Mouse (Mus musculus) neural tube, embryonic 11.5 days (tissue): ENCODE results near the gene Atxn3. TPM values are rescaled to one million over a fixed set of nuclear protein-coding genes. Genes with fewer than 3 reads are reported as not detected.

ENCODE experiments used
- ATAC-seq: fragments of 200-750 bp; cut with Nextera tagmentation; 2 replicates; pipeline ENCODE4 v1.8.0; 2017; ENCODE audit warnings: moderate number of reproducible peaks, mild to moderate bottlenecking, moderate TSS enrichment, moderate library complexity; ENCODE audit not compliant: insufficient read depth, low FRiP score, low TSS enrichment
- DNase-seq: peaks from one replicate; pipeline ENCODE4 v3.0.0-alpha.2; 2015; ENCODE audit warnings: low spot score
- H3K27ac ChIP-seq: fragments of 300-500 bp; sonication (generic); 2 replicates; pipeline ENCODE4 v1.5.1; 2014; ENCODE audit warnings: low read depth, mild to moderate bottlenecking, low read length
- H3K27me3 ChIP-seq: fragments of 300-500 bp; sonication (generic); 2 replicates; pipeline ENCODE4 v1.6.1; 2014; ENCODE audit warnings: mild to moderate bottlenecking, low read length, mixed read lengths; ENCODE audit not compliant: control insufficient read depth, insufficient read depth
- H3K36me3 ChIP-seq: fragments of 300-500 bp; sonication (generic); 2 replicates; pipeline ENCODE4 v1.6.1; 2014; ENCODE audit warnings: mild to moderate bottlenecking, low read length, moderate library complexity, mixed read lengths; ENCODE audit not compliant: control insufficient read depth, insufficient read depth
- H3K4me1 ChIP-seq: fragments of 300-500 bp; sonication (generic); 2 replicates; pipeline ENCODE4 v1.6.1; 2014; ENCODE audit warnings: low read length, mixed read lengths; ENCODE audit not compliant: control insufficient read depth, insufficient read depth
- H3K4me2 ChIP-seq: fragments of 300-500 bp; sonication (generic); 2 replicates; pipeline ENCODE4 v1.6.1; 2014; ENCODE audit warnings: low read depth, mild to moderate bottlenecking, moderate library complexity
- H3K4me3 ChIP-seq: fragments of 300-500 bp; sonication (generic); 2 replicates; pipeline ENCODE4 v1.5.1; 2014; ENCODE audit warnings: low read depth, low read length
- H3K9ac ChIP-seq: fragments of 300-500 bp; sonication (generic); 2 replicates; pipeline ENCODE4 v1.6.1; 2014; ENCODE audit warnings: mild to moderate bottlenecking, low read length
- H3K9me3 ChIP-seq: fragments of 300-500 bp; sonication (generic); 2 replicates; pipeline ENCODE4 v1.6.1; 2016; ENCODE audit warnings: low read length; ENCODE audit not compliant: control insufficient read depth
- WGBS: fragments of 180-500 bp; shearing (Covaris S2); extraction: QIAGEN DNeasy Blood & Tissue Kit; methylation state at CpG from one replicate; pipeline ENCODE4 v1.1.7; 2014; 5-methylcytosine and 5-hydroxymethylcytosine counted together
- polyA plus RNA-seq: library from polyadenylated mRNA; unstranded; fragments of >200 nt; fragmentation: Nextera tagmentation; extraction: Ambion mirVana; gene quantifications from 2 replicates; pipeline ENCODE4 v1.2.1, GENCODE M21; 2014

Gene Atxn3
- polyA plus RNA-seq, 1 experiment from 2014 or later, result 14.1 TPM

GRCm38 (mm10) chr12:101979213-101979750, 21.2 kb upstream of the Atxn3 start:
- WGBS, result 92% methylated on average over 8 of the region's 8 CpGs
- H3K27ac ChIP-seq, result no peak overlapping the region
- H3K9ac ChIP-seq, result no peak overlapping the region
- no peaks in the 10 kb centered on the region for H3K4me1 ChIP-seq
- no peak for DNase-seq
- H3K27me3 ChIP-seq, result no peaks in the 10 kb centered on the region
- ATAC-seq, result no peak
- H3K36me3 ChIP-seq, result no peaks in the 10 kb centered on the region
- no peaks in the 10 kb centered on the region for H3K9me3 ChIP-seq
- no peak overlapping the region for H3K4me3 ChIP-seq
- no peak overlapping the region for H3K4me2 ChIP-seq

- Histone ChIP-seq H3K27me3 (no peaks in the 10 kb centered on the region), H3K9me3 (no peaks in the 10 kb centered on the region), H3K4me2 (no peak overlapping the region), H3K36me3 (no peaks in the 10 kb centered on the region), H3K4me3 (no peak overlapping the region), H3K27ac (no peak overlapping the region), H3K4me1 (no peaks in the 10 kb centered on the region), H3K9ac (no peak overlapping the region)
- no peak for DNase-seq
- ATAC-seq, result no peak
- 79% methylated on average over 1 of the region's 1 CpGs for WGBS
Observed at GRCm38 (mm10) chr12:101978588-101978987, 20.5 kb upstream of the Atxn3 start.

GRCm38 (mm10) chr12:101978162-101978561, 20.1 kb upstream of the Atxn3 start:
- Histone ChIP-seq H3K27ac (no peak overlapping the region), H3K36me3 (no peaks in the 10 kb centered on the region), H3K27me3 (no peaks in the 10 kb centered on the region), H3K9me3 (no peaks in the 10 kb centered on the region), H3K9ac (no peak overlapping the region), H3K4me1 (no peaks in the 10 kb centered on the region), H3K4me2 (no peak overlapping the region), H3K4me3 (no peak overlapping the region)
- WGBS, result 92% methylated on average over 5 of the region's 5 CpGs
- DNase-seq (no peak), ATAC-seq (no peak)

DNA sequence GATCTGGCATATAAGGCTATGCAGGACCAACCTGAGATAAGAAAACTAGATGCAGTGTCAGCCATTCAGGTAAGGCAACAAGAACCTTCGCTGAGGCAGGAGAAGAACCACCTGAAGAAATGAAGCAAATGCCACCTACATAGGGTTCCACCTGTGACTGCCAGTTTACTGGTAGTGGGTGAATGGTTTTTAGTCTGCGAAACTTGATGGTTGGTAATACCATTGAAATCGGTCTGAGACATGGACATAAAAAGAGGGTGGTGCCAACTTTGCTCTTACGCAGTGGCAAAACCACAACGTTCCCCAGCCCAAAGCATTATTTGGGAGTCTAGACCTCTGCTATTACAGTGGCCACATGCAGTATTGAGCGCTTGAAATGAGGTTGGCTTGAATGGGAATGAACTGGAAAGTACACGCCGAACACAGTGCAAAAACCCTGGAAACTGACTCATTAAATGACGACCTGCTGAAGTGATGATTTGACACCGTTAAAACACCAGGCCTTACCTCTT, 19.4 kb upstream of the Atxn3 start:
- H3K36me3 ChIP-seq, result no peaks in the 10 kb centered on the region
- DNase-seq (no peak), ATAC-seq (no peak)
- 97% methylated on average over 10 of the region's 10 CpGs for WGBS
- no peak overlapping the region for H3K9ac ChIP-seq
- no peaks in the 10 kb centered on the region for H3K4me1 ChIP-seq
- H3K27me3 ChIP-seq, result no peaks in the 10 kb centered on the region
- no peaks in the 10 kb centered on the region for H3K9me3 ChIP-seq
- no peak overlapping the region for H3K4me2 ChIP-seq
- no peak overlapping the region for H3K27ac ChIP-seq
- no peak overlapping the region for H3K4me3 ChIP-seq

DNA sequence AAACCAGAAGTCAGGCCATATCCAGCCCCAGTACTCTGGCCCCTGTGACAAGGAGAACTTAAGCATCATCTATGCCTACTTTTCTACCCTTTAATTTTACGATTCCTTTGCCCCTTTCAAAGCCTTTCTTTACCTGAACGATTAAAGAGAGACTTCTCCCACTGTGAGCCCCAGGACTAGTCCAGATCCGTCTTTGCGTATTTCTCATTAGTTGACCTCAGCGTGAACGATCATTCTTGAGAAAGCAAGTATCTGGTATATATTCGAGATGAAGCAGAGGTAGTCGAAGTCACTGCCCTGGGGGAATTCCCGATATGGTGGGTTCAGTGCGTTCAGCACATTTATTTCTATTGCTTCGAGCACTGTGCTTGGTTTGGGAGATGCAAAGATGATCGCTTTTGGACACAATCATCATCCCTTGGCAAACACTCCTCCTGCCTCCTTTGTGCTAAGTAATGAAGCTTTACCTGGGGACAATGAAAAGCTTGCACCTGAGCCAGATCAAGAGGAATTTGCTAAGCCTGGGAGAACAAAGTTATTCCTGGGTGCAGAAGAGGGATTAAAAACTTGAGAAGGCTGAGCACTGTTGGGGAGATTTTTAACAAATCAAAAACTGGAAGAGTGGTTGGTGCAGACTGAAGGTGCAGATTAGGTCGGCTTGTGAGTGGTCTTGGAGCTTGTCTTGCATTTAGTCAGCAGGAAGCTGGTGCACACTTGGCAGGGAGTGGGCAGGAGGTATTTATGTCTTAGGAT, 18.8 kb upstream of the Atxn3 start:
- no peak overlapping the region for H3K27ac ChIP-seq

GRCm38 (mm10) chr12:101975601-101976571, 17.8 kb upstream of the Atxn3 start, which contains the start of gene Cpsf2:
Cpsf2 (plus strand) TSS chr12:101975988.
- DNase-seq (peak; percentile 89), ATAC-seq (peak; percentile 97)
- peak within 1 kb of the TSS; percentile 85 for H3K27ac ChIP-seq
- peak within 1 kb of the TSS; percentile 84 for H3K4me3 ChIP-seq
- H3K36me3 ChIP-seq, result no peaks in the 10 kb centered on the region
- H3K27me3 ChIP-seq, result no peaks in the 10 kb centered on the region
- H3K9ac ChIP-seq, result peak within 1 kb of the TSS; percentile 94
- under 1% methylated on average over 77 of the region's 77 CpGs for WGBS
- H3K4me2 ChIP-seq, result peak within 1 kb of the TSS; percentile 66
- no peaks in the 10 kb centered on the region for H3K4me1 ChIP-seq
- no peaks in the 10 kb centered on the region for H3K9me3 ChIP-seq

More for the DNA sequence above, 18.8 kb upstream of the Atxn3 start:
- DNase-seq (no peak), ATAC-seq (no peak)
- Histone ChIP-seq H3K27me3 (no peaks in the 10 kb centered on the region), H3K36me3 (no peaks in the 10 kb centered on the region), H3K4me3 (peak overlapping the region; percentile 84), H3K9ac (peak overlapping the region; percentile 94), H3K9me3 (no peaks in the 10 kb centered on the region), H3K4me1 (no peaks in the 10 kb centered on the region), H3K4me2 (peak overlapping the region; percentile 66)
- 28% methylated on average over 13 of the region's 13 CpGs for WGBS

DNA sequence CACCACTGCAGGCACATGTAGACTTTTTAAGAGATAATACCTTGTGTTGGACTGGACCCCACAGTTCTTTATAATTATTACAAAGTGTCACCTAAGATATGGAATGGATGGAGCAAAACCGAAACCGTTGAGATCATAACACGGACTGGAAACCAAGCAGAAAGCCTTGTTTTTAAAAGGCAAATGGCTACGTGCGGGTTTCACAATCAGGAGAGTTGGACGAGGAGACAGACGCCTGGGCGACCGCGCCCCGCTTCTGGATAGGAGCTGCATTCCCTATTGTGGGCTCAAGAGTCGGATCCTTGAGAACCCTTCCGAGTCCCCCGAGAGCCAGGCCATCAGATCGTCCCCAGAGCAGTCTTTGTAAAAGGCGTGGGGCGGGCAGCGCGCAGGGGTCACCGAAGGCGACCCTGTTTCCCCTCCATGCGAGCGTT, 17.1 kb upstream of the Atxn3 start:
- peak overlapping the region; percentile 85 for H3K27ac ChIP-seq
- H3K4me3 ChIP-seq, result peak overlapping the region; percentile 84
- peak overlapping the region; percentile 94 for H3K9ac ChIP-seq
- H3K4me1 ChIP-seq, result no peaks in the 10 kb centered on the region
- no peak for DNase-seq
- ATAC-seq, result peak; percentile 71
- H3K9me3 ChIP-seq, result no peaks in the 10 kb centered on the region
- H3K36me3 ChIP-seq, result no peaks in the 10 kb centered on the region
- WGBS, result 1% methylated on average over 23 of the region's 23 CpGs
- no peaks in the 10 kb centered on the region for H3K27me3 ChIP-seq
- peak overlapping the region; percentile 66 for H3K4me2 ChIP-seq

DNA sequence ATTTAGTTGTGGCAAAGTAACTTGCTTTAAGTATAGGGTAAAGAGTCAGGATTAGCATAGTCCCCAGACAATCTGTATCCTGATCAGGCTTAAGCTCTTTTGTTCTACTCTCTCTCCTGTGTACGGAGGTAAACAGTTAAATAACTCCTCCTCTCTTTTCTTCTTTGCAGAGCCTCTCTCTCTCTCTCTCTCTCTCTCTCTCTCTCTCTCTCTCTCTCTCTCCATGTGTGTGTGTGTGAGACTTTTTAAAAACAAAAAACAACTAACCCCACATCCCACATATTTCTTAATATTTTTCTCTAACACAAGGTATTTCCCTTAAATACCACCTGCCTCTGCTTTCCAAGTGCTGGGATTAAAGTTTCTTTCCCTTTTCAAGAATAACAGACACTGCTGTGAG, 16.5 kb upstream of the Atxn3 start:
- Histone ChIP-seq H3K27me3 (no peaks in the 10 kb centered on the region), H3K4me3 (peak overlapping the region; percentile 84), H3K4me2 (peak overlapping the region; percentile 66), H3K36me3 (no peaks in the 10 kb centered on the region), H3K9me3 (no peaks in the 10 kb centered on the region), H3K27ac (no peak overlapping the region), H3K4me1 (no peaks in the 10 kb centered on the region), H3K9ac (peak overlapping the region; percentile 94)
- no peak for DNase-seq
- no peak for ATAC-seq
- WGBS, result 20% methylated on average over 1 of the region's 1 CpGs
